Mouse (Mus musculus) limb, embryonic 14.5 days (tissue): ENCODE measurements at regions not wholly inside any gene's neighbourhood (a gene's known extent, or its start where the extent isn't known, plus 50 kb on each side); places are given as distances from the start of the nearest gene placed in this dataset.

Experiments
- ATAC-seq: fragments of 200-750 bp; cut with Nextera tagmentation; 2 replicates; pipeline ENCODE4 v1.8.0; 2017; ENCODE audit warnings: low read depth, moderate number of reproducible peaks, moderate TSS enrichment; ENCODE audit not compliant: low FRiP score
- DNase-seq: peaks from one replicate; pipeline ENCODE4 v3.0.0-alpha.2; 2015; ENCODE audit warnings: low spot score
- H3K27ac ChIP-seq: fragments of 300-500 bp; sonication (generic); replicated peaks from 2 replicates; pipeline ENCODE4 v1.5.1; 2014; ENCODE audit warnings: low read depth, mild to moderate bottlenecking, low read length, moderate library complexity, mixed read lengths
- H3K27me3 ChIP-seq: fragments of 300-500 bp; sonication (generic); 2 replicates; pipeline ENCODE4 v1.6.1; 2014; ENCODE audit warnings: low read length, mixed read lengths; ENCODE audit not compliant: control insufficient read depth, insufficient read depth
- H3K36me3 ChIP-seq: fragments of 300-500 bp; sonication (generic); 2 replicates; pipeline ENCODE4 v1.6.1; 2014; ENCODE audit warnings: mild to moderate bottlenecking, low read length, moderate library complexity, mixed read lengths; ENCODE audit not compliant: control insufficient read depth, insufficient read depth
- H3K4me1 ChIP-seq: fragments of 300-500 bp; sonication (generic); 2 replicates; pipeline ENCODE4 v1.6.1; 2014; ENCODE audit warnings: antibody characterized with exemption, low read length, mixed read lengths; ENCODE audit not compliant: control insufficient read depth, insufficient read depth
- H3K4me2 ChIP-seq: fragments of 300-500 bp; sonication (generic); replicated peaks from 2 replicates; pipeline ENCODE4 v1.6.1; 2014; ENCODE audit warnings: low read depth, mild to moderate bottlenecking, low read length, moderate library complexity; ENCODE audit not compliant: severe bottlenecking
- H3K4me3 ChIP-seq: fragments of 300-500 bp; sonication (generic); replicated peaks from 2 replicates; pipeline ENCODE4 v1.5.1; 2014; ENCODE audit warnings: low read length
- H3K9ac ChIP-seq: fragments of 300-500 bp; sonication (generic); 2 replicates; pipeline ENCODE4 v1.6.1; 2014; ENCODE audit warnings: mild to moderate bottlenecking, low read depth, low read length, moderate library complexity; ENCODE audit not compliant: severe bottlenecking
- H3K9me3 ChIP-seq: fragments of 300-500 bp; sonication (generic); 2 replicates; pipeline ENCODE4 v1.6.1; 2016; ENCODE audit warnings: low read length; ENCODE audit not compliant: control insufficient read depth
- POLR2A ChIP-seq: fragments of 200-500 bp; IDR thresholded peaks from 2 replicates; pipeline ENCODE4 v1.8.0; 2012; ENCODE audit warnings: inconsistent platforms, mild to moderate bottlenecking, moderate library complexity, borderline replicate concordance; ENCODE audit not compliant: insufficient read depth, insufficient read length; ENCODE audit errors: extremely low read depth
- WGBS: fragments of 180-500 bp; shearing (Covaris S2); extraction: QIAGEN DNeasy Blood & Tissue Kit; methylation state at CpG from one replicate; pipeline ENCODE4 v1.1.7; 2014; 5-methylcytosine and 5-hydroxymethylcytosine counted together

GRCm38 (mm10) chr15:37072202-37072862, 64.8 kb upstream of the Zfp706 start:
- no peak overlapping the region for H3K4me2 ChIP-seq
- no peaks in the 10 kb centered on the region for H3K36me3 ChIP-seq
- H3K9me3 ChIP-seq, result no peaks in the 10 kb centered on the region
- no peaks in the 10 kb centered on the region for H3K4me1 ChIP-seq
- no peak overlapping the region for H3K9ac ChIP-seq
- no peak overlapping the region for H3K4me3 ChIP-seq
- no peaks in the 10 kb centered on the region for H3K27me3 ChIP-seq
- 72% methylated on average over 5 of the region's 5 CpGs for WGBS
- ATAC-seq, result no peak
- TF ChIP-seq POLR2A, result no peak
- H3K27ac ChIP-seq, result no peak overlapping the region
- DNase-seq, result no peak

GRCm38 (mm10) chr15:37070188-37070587, 62.6 kb upstream of the Zfp706 start:
- 32% methylated on average over 3 of the region's 3 CpGs for WGBS

GRCm38 (mm10) chr15:37067326-37067725, 59.8 kb upstream of the Zfp706 start:
- Histone ChIP-seq H3K36me3 (no peaks in the 10 kb centered on the region), H3K4me3 (no peak overlapping the region), H3K4me1 (no peaks in the 10 kb centered on the region), H3K4me2 (no peak overlapping the region), H3K27ac (no peak overlapping the region), H3K27me3 (no peaks in the 10 kb centered on the region), H3K9me3 (no peaks in the 10 kb centered on the region), H3K9ac (no peak overlapping the region)
- ATAC-seq (no peak), DNase-seq (no peak)
- 81% methylated on average over 4 of the region's 4 CpGs for WGBS
- TF ChIP-seq POLR2A, result no peak

More at GRCm38 (mm10) chr15:37070188-37070587, 62.6 kb upstream of the Zfp706 start:
- H3K4me3 ChIP-seq, result no peak overlapping the region
- H3K9ac ChIP-seq, result no peak overlapping the region
- no peaks in the 10 kb centered on the region for H3K36me3 ChIP-seq
- H3K4me2 ChIP-seq, result no peak overlapping the region
- no peak for TF ChIP-seq POLR2A
- no peak for DNase-seq
- ATAC-seq, result no peak
- H3K4me1 ChIP-seq, result no peaks in the 10 kb centered on the region
- no peaks in the 10 kb centered on the region for H3K9me3 ChIP-seq
- H3K27me3 ChIP-seq, result no peaks in the 10 kb centered on the region
- no peak overlapping the region for H3K27ac ChIP-seq

GRCm38 (mm10) chr15:37065926-37066550, 58.5 kb upstream of the Zfp706 start:
- H3K36me3 ChIP-seq, result no peaks in the 10 kb centered on the region
- H3K4me1 ChIP-seq, result no peaks in the 10 kb centered on the region
- no peak overlapping the region for H3K4me2 ChIP-seq
- no peak overlapping the region for H3K4me3 ChIP-seq
- 91% methylated on average over 9 of the region's 9 CpGs for WGBS
- no peaks in the 10 kb centered on the region for H3K27me3 ChIP-seq
- H3K27ac ChIP-seq, result no peak overlapping the region
- ATAC-seq (no peak), DNase-seq (no peak)
- TF ChIP-seq POLR2A, result no peak
- no peak overlapping the region for H3K9ac ChIP-seq
- no peaks in the 10 kb centered on the region for H3K9me3 ChIP-seq

- no peaks in the 10 kb centered on the region for H3K27me3 ChIP-seq
- H3K27ac ChIP-seq, result no peak overlapping the region
- H3K9me3 ChIP-seq, result no peaks in the 10 kb centered on the region
- no peak overlapping the region for H3K4me2 ChIP-seq
- ATAC-seq (no peak), DNase-seq (no peak)
- 89% methylated on average over 6 of the region's 6 CpGs for WGBS
- H3K4me1 ChIP-seq, result no peaks in the 10 kb centered on the region
- H3K4me3 ChIP-seq, result no peak overlapping the region
- no peak overlapping the region for H3K9ac ChIP-seq
- no peak for TF ChIP-seq POLR2A
- no peaks in the 10 kb centered on the region for H3K36me3 ChIP-seq
Measured at GRCm38 (mm10) chr15:37065408-37065807, 57.8 kb upstream of the Zfp706 start.
